Mouse (Mus musculus) layer of hippocampus, postnatal 14 days (tissue): ENCODE data around the gene Xpo5. TPM values are rescaled to one million over a fixed set of nuclear protein-coding genes. Genes with fewer than 3 reads are reported as not detected.

ENCODE experiments used
- DNase-seq, 2 experiments: peaks; one replicate each; pipeline ENCODE4 v3.0.0; 2021 to 2022; ENCODE audit warnings: low spot score in 2 of 2, mixed read lengths in 1 of 2
- total RNA-seq, 2 experiments: library from RNA; stranded (reverse); gene quantifications; 2 replicates each; pipeline ENCODE4 v1.2.3; 2021

Gene Xpo5
- total RNA-seq, 2 experiments from 2014 or later = 43.8 to 44.4 TPM

- no peak for DNase-seq
Measured at GRCm38 (mm10) chr17:46188829-46189228, 13.8 kb upstream of the Xpo5 start.

DNA sequence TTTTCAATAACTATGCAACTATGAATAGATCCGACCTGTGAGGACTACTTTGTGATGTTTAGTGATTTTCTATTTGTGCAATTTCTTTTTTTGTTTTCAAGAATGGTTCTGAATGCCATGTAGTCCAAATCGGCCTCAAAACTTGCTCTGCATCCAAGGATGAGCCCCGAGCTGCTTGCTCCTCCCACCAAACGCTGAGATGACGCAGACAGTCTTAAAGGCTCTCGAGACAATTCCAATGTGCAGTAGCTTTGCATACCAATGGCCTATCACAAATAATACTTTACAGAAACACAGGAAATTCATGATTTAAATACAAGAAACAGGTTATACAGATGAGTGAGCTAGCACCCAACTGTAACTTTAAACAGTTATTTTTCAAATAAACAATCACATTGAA lies 1.4 kb upstream of the Xpo5 start:
- DNase-seq = no peak

DNA sequence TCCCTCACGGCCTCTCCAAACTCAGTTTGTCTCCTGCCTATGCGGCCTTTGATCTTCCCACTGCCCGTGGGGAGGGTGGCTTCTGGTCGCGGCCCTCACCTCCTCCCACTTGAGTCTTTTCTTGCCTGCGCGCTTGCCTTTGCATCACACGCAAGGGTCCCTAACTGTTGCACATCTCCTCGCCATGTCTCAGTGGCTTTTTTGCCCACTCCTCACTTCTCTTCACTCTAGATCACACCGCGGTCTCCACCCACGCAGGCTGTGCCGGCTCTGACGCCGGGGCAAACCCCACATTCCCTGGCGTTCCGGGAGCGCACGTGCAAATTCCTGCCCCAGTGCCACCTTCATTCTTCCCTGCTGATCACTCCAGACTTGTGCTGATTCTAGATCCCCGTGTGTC lies 496 bp downstream of the Xpo5 start:
- no peak for DNase-seq

DNA sequence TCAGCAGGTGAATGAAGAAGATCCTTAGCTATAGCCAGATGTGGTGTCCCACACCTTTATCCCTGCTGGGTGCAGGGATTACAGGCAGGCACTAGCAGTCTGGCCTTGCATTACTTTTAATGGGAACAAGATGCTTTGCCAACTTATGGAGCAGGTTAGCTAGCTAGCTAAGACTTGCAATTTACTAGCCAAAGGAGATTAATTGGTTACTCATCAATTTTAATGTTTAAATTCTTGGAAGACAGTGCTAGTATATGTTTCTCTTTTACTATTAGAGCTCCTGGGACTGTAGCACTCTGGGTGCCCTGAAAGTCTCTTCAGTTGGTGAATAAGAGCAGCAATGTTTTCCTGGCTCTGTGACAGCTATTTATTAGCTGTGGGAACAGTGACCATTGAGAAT lies 4.1 kb downstream of the Xpo5 start:
- DNase-seq = no peak

DNA sequence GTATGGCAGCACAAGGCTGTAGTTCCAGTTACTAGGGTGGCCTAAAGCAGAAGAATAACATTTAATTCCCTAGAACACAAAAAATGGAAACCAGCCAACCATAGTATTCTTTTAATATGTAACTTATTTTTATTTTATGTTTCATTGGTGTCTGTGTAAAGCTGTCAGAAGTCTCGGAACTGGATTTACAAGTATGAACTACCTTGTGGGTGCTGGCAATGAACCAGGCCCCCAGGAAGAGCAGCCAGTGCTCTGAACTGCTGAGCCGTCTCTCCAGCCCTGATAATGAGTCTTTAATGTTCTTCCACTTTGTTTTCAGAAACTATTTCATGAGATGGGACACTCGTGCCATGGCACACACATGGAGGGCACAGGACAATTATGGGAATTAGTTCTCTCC lies 8.0 kb downstream of the Xpo5 start:
- no peak for DNase-seq

GRCm38 (mm10) chr17:46221601-46222000 lies 19.0 kb downstream of the Xpo5 start:
- DNase-seq = no peak

- DNase-seq = no peak
Measured at GRCm38 (mm10) chr17:46227576-46227975, 25.0 kb downstream of the Xpo5 start.

- no peak for DNase-seq
Measured at GRCm38 (mm10) chr17:46236067-46236466, 33.5 kb downstream of the Xpo5 start.

DNA sequence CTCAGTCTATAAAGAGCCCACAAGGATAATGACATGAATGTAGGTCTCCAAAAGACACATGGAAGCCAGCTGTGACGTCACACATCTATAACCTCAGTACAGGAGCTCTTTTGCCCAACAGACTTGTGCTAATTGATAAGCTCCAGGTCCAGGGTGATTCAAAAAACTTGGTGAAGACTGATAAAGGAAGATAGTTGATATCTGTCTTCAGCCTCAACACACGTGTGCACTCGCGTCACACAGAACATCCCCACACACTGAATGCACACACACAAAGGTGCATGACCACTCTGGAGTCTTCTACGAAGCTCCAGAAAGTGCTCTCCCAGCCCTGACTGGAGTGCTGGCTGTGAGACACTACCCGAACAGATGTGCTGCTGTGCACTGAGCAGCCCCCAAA lies 34.5 kb downstream of the Xpo5 start:
- DNase-seq = no peak

DNA sequence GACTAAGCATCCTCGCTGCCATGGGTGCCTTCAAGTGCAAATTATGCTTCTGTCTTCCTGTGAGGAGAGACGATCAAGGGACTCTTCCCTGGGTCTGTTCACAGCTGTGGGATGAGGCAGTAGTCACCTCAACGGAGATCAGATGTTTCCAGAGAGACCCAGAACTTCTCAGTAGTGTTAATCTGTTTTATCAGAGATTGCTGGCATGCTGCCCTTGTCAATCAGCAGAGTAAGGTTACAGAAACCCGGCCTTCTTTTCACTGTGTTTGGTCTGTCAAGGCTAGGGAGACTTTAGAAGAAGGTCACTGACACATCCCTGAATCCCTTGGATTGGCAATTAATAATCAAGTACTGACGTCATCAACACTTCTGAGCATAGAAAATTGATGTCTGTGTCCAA lies 34.9 kb downstream of the Xpo5 start:
- no peak for DNase-seq

- no peak for DNase-seq
Measured at GRCm38 (mm10) chr17:46239516-46240114, 37.0 kb downstream of the Xpo5 start.

DNA sequence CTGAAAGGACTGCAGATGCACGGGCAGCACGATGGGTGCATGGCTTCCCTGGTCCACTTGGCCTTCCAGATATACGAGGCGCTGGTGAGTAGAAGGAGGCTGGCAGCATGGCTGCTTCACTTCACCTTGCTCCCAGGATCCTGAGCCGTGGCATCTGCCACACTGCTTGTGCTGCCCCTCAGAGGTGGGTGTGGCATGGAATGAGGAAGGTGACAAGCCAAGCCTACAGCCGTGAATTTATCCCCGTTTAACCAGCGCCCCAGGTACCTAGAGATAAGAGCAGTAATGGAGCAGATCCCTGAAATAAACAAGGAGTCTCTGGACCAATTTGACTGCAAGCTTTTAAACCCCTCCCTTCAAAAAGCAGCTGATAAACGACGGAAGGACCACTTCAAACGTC lies 38.9 kb downstream of the Xpo5 start:
- DNase-seq = no peak

DNA sequence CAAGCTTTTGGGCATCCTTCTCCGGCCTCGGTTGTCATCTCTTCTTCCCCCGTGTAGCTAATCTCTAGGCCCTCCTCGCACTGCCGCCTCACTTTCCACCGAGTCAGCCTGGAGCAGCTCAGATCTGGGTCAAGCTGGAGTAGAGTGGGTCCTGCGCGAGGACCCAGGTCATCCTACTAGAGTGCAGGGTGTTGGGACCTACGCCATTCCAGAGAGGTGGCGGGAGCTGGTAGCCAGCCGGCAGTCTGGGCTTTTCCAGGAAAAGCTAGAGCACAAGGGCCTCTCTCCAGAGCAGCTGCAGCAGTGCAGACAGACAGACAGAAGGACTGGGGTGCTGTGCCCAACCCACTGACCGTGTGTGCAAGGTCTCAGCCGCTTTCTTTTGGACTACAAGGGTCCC lies 39.7 kb downstream of the Xpo5 start:
- no peak for DNase-seq

GRCm38 (mm10) chr17:46242993-46243392 lies 40.4 kb downstream of the Xpo5 start:
- DNase-seq = no peak

DNA sequence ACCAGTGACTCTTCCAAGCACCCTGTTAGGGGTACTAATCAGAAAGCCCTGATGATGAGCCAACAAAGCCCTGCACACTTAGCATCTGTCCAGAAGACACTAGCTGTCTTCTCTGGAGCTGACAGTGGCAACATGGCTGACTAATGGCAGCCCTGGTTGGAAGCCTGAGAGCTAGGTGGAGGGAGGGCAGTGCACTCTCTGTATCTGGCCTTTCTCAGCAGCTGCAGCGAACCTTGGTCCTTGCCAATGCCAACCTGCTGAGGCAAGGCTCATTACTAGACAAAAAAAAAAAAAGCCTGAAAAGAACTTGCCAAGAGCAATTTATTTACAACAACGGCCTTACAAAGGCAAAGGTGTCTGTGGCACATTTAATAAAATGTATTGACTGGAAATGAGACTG lies 41.0 kb downstream of the Xpo5 start:
- no peak for DNase-seq

DNA sequence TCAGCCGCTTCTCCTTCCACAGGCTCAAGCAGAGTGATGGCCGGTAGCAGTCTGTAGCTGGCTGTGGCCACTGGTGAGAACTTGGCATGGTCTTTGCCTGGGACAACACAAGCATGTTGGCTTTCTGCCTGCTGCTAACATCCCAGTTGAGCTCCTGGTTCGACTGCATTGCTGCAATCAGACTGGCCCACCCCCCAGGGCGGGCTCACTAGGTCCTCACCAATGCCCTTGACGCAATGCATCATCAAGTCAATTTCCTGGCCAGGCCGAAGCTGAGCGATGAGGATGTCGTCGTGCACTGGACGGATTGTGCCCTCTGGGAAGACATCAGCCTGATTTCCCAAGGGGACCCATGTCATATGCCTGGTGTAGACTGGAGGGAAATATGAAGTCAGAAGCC lies 42.0 kb downstream of the Xpo5 start:
- DNase-seq = no peak

DNA sequence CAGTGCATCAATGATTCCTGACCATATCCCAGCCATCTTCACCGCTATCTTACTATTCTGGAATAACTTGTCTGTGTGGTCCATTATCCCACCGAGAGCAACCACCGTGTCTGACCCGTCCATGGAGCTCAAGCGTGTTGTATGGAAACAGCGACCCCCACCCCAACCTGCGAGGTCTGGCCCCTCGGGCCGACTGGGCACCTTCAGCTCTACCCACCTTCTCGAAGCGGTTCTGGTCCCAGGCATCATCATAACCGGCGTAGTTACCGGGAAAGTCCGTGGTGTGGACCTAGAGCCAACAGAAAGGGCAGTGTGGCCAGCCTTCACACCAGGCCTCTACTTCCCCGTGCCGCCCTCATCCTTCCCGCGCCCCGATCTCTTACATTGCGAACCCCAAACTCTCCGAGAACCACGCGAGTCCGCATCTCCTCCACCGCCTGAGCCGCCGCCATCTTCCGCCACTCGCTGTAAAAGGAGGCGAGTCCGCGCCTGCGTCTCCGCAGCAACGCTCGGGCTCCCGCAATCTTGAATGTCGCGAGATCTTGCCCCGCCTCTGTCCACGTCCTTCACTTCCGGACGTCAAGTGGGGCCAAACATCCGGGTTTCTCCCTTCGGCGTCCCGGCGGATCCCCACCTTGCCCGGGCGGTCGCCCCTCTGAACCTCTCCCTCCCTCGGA lies 45.1 kb downstream of the Xpo5 start, which contains the start of the genes Polr1c and Yipf3:
Gene Polr1c (minus strand): TSS at position 543 of the 677 bp plus-strand sequence.
Gene Yipf3 (plus strand): TSS at position 569 of the 677 bp plus-strand sequence.
- DNase-seq = peak; percentile 93 to 96

- no peak for DNase-seq
Measured at GRCm38 (mm10) chr17:46248189-46248522, 45.6 kb downstream of the Xpo5 start.

- DNase-seq = no peak
Measured at GRCm38 (mm10) chr17:46251174-46251573, 48.6 kb downstream of the Xpo5 start.

DNA sequence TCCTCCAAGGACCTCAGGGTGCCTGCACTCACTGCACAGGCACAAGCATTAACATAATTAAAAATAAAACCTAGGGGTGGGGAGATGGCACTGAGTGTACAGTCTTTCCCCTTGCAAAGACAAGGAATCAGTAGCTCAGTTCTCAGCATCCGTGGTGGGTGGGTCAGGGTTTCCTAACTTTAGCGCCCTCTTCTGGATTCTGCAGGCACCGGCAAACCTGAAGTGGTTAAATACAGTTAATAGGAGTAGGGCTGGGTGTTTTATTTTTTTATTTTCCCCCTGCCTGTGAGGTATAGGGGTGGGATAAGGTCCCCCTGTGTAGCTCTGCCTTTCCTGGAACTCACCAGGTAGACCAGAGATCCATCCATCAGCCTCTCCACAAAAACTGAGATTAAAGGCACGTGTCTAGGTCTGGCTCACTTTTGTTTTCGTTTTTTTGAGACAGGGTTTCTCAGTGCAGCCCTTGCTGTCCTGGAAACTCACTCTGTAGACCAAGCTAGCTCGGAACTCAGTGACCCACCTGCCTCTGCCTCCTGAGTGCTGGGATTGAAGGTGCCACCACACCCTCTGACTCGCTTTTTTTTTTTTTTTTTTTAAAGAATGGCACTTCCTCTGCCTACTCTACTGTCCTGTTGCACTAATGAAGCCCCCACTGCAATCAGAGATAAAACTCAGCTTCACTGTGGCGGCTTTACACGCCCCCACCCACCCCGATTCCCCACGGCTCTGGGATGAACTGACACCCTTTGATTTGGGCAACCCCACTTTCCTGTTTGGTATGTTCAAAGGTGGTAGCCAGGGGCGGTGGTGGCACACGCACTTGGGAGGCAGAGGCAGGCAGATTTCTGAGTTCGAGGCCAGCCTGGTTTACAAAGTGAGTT lies 50.2 kb downstream of the Xpo5 start:
- DNase-seq = peak in 1 of 2 experiments; percentile 70

DNA sequence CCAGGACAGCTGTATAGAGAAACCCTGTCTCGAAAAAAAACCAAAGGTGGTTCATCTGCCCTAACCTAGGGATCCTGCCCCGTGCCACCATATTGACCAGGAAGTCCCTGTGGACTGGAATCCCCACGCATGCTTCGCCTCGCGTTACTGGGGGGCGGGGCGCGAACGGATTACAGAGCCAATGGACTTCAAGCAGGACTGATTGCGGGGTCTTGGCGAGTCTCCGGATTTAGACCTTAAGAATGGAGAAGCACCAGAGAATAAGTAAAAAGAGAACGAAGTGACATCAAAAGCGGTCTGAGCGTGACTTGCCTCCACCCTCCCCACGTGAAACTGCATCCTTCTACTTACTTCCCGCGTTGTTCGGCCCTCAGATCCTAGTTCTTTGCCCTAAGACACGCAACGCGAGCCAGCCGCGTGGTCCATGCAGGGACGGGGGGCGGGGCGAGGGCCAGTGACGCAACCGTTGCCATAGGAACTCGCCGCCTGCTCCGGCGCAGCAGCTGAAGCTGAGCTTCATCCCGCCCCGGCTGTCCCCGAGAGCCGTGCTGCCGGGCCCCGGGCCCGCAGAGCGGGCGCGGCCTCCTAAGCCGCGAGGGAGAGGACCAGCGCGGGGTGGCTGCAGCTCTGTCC lies 51.0 kb downstream of the Xpo5 start, which contains the start of gene Lrrc73:
Gene Lrrc73 (plus strand): TSS at position 80 of the 633 bp plus-strand sequence.
- DNase-seq = peak; percentile 91 to 94

GRCm38 (mm10) chr17:46254106-46254505 lies 51.5 kb downstream of the Xpo5 start:
- DNase-seq = peak in 1 of 2 experiments; percentile 56
